ENCODE assay signal across 17 mouse cellular contexts in the genomic region with DNA sequence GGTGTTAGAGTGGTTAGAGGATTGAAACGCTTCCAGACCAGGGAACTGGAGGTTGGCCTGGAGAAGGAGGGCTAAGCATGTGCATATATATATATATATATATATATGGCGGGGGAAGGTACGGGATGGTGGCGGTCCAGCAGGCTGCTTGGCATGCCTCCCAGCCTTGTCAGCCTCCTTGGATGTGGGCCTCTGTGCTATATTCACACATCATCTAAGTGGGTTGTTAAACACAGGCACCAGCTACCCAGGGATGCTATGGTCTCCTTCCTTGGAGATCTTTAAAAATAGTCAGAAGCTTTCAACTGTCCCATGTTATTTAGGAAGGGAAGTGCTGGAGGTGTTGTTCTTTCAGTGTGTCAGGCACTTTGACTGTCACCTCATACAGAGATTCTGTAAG. TPM values are rescaled to one million over a fixed set of nuclear protein-coding genes. Genes with fewer than 3 reads are reported as not detected.
DNase-seq lines count a peak whose midpoint lies in the region; ATAC-seq lines count a peak whose summit lies in the region.
"Had no signal": no experiment of that assay in that cellular context is flagged by ENCODE, and none has a peak within 500 bp of the region (broad histone marks: within the 10 kb centered on the region; RNA-seq: fewer than 3 reads in every experiment).

No protein-coding gene starts in this region.

- intact Hi-C loops in left cerebral cortex, postnatal 10 days (cut with DNase I), result no loop called here

- no peak for ATAC-seq in inflammation-experienced regulatory T-cells, adult 6 months
- ATAC-seq: forebrain, embryonic 15.5 days; hindbrain, postnatal 0 days; liver, postnatal 0 days; midbrain, embryonic 15.5 days had no signal

- peak; percentile 78 for DNase-seq in brain, adult 2 months (ENCODE audit: low read depth, low spot score)
- peak; percentile 18 to 43 for DNase-seq in frontal cortex, postnatal 10 days (ENCODE audit: low spot score in 2 of 2)
- DNase-seq in left cerebral cortex, postnatal 10 days (ENCODE audit: extremely low spot score in 1 of 2, low spot score in 2 of 2), result peak; percentile 48 to 67
- DNase-seq in right cerebral cortex, postnatal 14 days, result peak; percentile 78
- no peak for DNase-seq in embryo, embryonic 10 days (ENCODE audit: low spot score)
- DNase-seq in urinary bladder, adult 2 months (ENCODE audit: low spot score), result no peak
- DNase-seq: adrenal gland, postnatal 36 days; cerebellum, adult 2 months; gastrocnemius, postnatal 14 days; kidney, adult 11 months; liver, postnatal 0 days; spleen, adult 18-20 months; thymus, adult 18-20 months had no signal

RNA-seq across cellular contexts. Expression of gene Phf21a, which starts 3.1 kb away (rescaled TPM):
- total RNA-seq in left cerebral cortex, postnatal 10 days (2021), result 10 to 100 TPM; 67.0 to 73.3 TPM
- 10 to 100 TPM; 44.3 to 68.5 (median 54.2) TPM for polyA plus RNA-seq in inflammation-experienced regulatory T-cells, adult 6 months (2017; shearing (Covaris generic))
- polyA plus RNA-seq in urinary bladder, adult 2 months (2012; rRNA removed), result 27.1 and 49.9 TPM in 2 replicates

Comparison
In these comparisons a context has a peak if more than half of its experiments do, and no peak if none do; other contexts are left out.
1. DNase-seq: peak in brain, adult 2 months (single experiment), frontal cortex, postnatal 10 days (2 of 2), left cerebral cortex, postnatal 10 days (2 of 2) and right cerebral cortex, postnatal 14 days (single experiment); none in embryo, embryonic 10 days (single experiment) and urinary bladder, adult 2 months (single experiment).